Mouse (Mus musculus) E14TG2a.4 (cell line): ENCODE data around the gene Agxt2.

Experiments used
- CTCF ChIP-seq: conservative IDR thresholded peaks from 2 replicates; pipeline ENCODE4 v1.5.1; 2014; ENCODE audit warnings: low read length
- POU5F1 ChIP-seq: IDR thresholded peaks from 2 replicates; pipeline ENCODE4 v1.6.1; 2014; ENCODE audit warnings: low read length, borderline replicate concordance

DNA sequence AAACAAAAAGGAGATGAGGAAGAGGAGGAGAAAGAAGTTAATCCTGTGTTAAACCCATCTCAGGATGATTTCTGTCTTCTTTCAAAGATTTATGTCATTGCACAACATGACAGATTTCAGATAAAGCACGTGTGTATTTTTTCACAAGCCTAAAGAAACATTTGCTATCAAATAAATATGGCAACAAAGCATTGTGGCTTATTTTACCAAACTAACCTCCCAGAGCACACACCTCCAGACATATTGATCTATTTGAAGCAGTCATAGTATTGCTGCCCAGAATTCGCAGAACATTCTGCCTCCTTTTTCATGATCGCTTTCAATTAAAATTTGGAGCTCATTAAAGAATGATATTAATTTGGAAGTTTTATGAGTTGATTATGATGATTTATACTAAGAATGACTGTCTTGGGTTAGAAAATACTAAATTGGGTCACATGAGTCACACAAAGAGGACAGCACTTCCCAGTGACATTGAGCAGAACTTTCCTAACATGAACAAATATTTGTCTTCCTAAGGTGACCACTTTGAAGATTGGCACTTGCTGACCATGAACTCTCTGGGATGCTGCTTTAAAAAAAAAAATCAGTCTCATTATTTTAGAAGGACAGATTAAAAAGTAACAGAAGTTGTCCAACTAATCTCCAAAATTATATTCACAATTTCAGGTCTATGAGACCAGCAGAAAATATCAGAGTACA lies 21.6 kb downstream of the Agxt2 start:
- no peak for TF ChIP-seq CTCF
- TF ChIP-seq POU5F1: no peak
